Mouse (Mus musculus) regulatory T cell (primary cell): ENCODE data around the gene Fbxo36.

Experiments
- in situ Hi-C: fragments of 300-600 bp; cut with MboI, MseI; formaldehyde crosslinking; loops from one replicate; pipeline ENCODE4 v1.15.1; 2025; ENCODE audit warnings: high pct_unique_total_duplicates

The Fbxo36 gene

DNA sequence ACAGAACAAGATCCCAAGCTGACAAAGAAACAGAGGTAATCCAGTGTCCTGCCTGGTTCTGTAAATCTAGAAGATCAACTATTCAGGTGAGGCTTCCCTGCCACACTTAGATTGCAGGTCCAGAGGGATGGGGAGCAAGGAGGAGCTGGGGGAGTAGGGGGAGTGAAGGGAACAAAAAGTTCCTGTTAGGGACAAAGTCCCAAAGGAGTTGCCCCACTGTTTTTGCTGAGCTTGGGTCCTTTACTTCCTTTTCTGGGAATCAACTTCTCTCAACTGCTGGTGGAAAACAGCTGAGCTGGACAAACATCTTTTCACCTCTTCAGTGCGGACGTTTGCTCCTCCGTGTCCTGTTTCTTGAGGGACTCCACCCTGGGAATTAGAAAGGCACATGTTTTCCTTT, 106.3 kb downstream of the Fbxo36 start:
- in situ Hi-C loops, result no loop called here

DNA sequence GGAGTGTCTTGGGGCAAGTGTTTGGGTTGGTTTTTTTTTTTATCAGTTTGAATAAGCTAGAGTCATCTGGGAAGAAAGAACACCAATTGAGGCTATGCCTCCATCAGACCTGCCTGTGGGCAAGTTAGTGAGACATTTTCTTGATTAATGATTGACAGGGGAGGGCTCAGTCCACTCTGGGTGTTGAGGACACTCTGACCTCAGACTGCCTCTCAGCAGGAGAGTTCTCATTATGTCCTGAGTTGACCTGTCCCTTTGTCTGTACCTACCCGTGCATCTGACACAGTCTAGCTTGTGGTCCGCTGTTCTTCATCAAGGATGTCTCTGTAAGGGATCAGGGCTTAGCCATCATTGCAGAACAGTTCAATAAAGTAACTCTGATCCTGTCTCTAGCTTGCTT, 107.7 kb downstream of the Fbxo36 start:
- in situ Hi-C loops, result no loop called here
